Mouse (Mus musculus) frontal cortex, postnatal 14 days (tissue): ENCODE results near the gene Trim10.

Experiments
- DNase-seq, 2 experiments: peaks; one replicate each; pipeline ENCODE4 v3.0.0; 2022; ENCODE audit warnings: low spot score in 2 of 2

Gene Trim10

GRCm38 (mm10) chr17:36869284-36869954 is at the start of gene Trim10:
Trim10 (plus strand) TSS chr17:36869574.
- no peak for DNase-seq

- DNase-seq: peak in 1 of 2 experiments; percentile 28
These were observed 45.4 kb upstream of the Trim10 start for GRCm38 (mm10) chr17:36824005-36824404.

- no peak for DNase-seq
These were observed 43.8 kb upstream of the Trim10 start for GRCm38 (mm10) chr17:36825525-36825924.

- DNase-seq: peak; percentile 78 to 81
These were observed 43.4 kb upstream of the Trim10 start for GRCm38 (mm10) chr17:36826002-36826401.

GRCm38 (mm10) chr17:36828488-36828887 is 40.9 kb upstream of the Trim10 start:
- DNase-seq: no peak

- no peak for DNase-seq
These were observed 38.9 kb upstream of the Trim10 start for GRCm38 (mm10) chr17:36830470-36830869.

- DNase-seq: no peak
These were observed 36.7 kb upstream of the Trim10 start for GRCm38 (mm10) chr17:36832694-36833093.

GRCm38 (mm10) chr17:36835591-36836426 is 33.6 kb upstream of the Trim10 start:
- DNase-seq: peak; percentile 45 to 49

- DNase-seq: no peak
These were observed 33.0 kb upstream of the Trim10 start for GRCm38 (mm10) chr17:36836427-36836812.

GRCm38 (mm10) chr17:36836874-36837647 is 32.3 kb upstream of the Trim10 start, which contains the start of gene Trim26:
Trim26 (plus strand) TSS chr17:36837134.
- peak; percentile 95 for DNase-seq

- DNase-seq: no peak
These were observed 30.4 kb upstream of the Trim10 start for GRCm38 (mm10) chr17:36839001-36839400.

- no peak for DNase-seq
These were observed 29.4 kb upstream of the Trim10 start for GRCm38 (mm10) chr17:36839931-36840330.

GRCm38 (mm10) chr17:36840961-36841445 is 28.4 kb upstream of the Trim10 start:
- DNase-seq: no peak

- DNase-seq: no peak
These were observed 25.7 kb upstream of the Trim10 start for GRCm38 (mm10) chr17:36843696-36844095.

- DNase-seq: no peak
These were observed 25.1 kb upstream of the Trim10 start for GRCm38 (mm10) chr17:36844286-36844719.

GRCm38 (mm10) chr17:36844725-36845124 is 24.6 kb upstream of the Trim10 start:
- DNase-seq: no peak

GRCm38 (mm10) chr17:36848911-36849310 is 20.5 kb upstream of the Trim10 start:
- no peak for DNase-seq

GRCm38 (mm10) chr17:36849992-36850391 is 19.4 kb upstream of the Trim10 start:
- no peak for DNase-seq

GRCm38 (mm10) chr17:36851200-36851599 is 18.2 kb upstream of the Trim10 start:
- no peak for DNase-seq

GRCm38 (mm10) chr17:36851627-36852026 is 17.7 kb upstream of the Trim10 start:
- no peak for DNase-seq

- no peak for DNase-seq
These were observed 13.9 kb upstream of the Trim10 start for GRCm38 (mm10) chr17:36855484-36855883.

GRCm38 (mm10) chr17:36856236-36856635 is 13.1 kb upstream of the Trim10 start:
- no peak for DNase-seq
